Mouse (Mus musculus): ENCODE results near the gene Frmd6.

GRCm38 (mm10) chr12:70853026-70853425, 27.7 kb downstream of the Frmd6 start:
- TF ChIP-seq ZC3H11A (IDR thresholded peaks at IDR 0.05; ENCODE audit: low read depth, low read length) (no peak), POLR2A (IDR thresholded peaks at IDR 0.05; ENCODE audit: low read depth, low read length) (no peak), CTCF (conservative IDR thresholded peaks at IDR 0.05 in 1 of 2, IDR thresholded peaks at IDR 0.05 in 1 of 2; ENCODE audit: low read depth in 2 of 2, low read length in 2 of 2) (no peak), GABPA (IDR thresholded peaks at IDR 0.05; ENCODE audit: insufficient replicate concordance, low read depth, low read length) (no peak), EP300 (IDR thresholded peaks at IDR 0.05; ENCODE audit: low read length) (no peak), CHD1 (IDR thresholded peaks at IDR 0.05; ENCODE audit: low read depth, low read length) (no peak), TCF12 (IDR thresholded peaks at IDR 0.05; ENCODE audit: low read depth, low read length) (no peak), MXI1 (IDR thresholded peaks at IDR 0.05; ENCODE audit: low read depth, low read length) (no peak), MAX (IDR thresholded peaks at IDR 0.05; ENCODE audit: low read length) (no peak), BHLHE40 (IDR thresholded peaks at IDR 0.05; ENCODE audit: low read depth, low read length) (no peak), ZNF384 (IDR thresholded peaks at IDR 0.05; ENCODE audit: low read depth, low read length) (no peak), ELF1 (IDR thresholded peaks at IDR 0.05; ENCODE audit: low read depth, low read length) (no peak), MAFK (IDR thresholded peaks at IDR 0.05; ENCODE audit: insufficient replicate concordance, low read length) (no peak), HCFC1 (IDR thresholded peaks at IDR 0.05; ENCODE audit: low read depth, low read length) (no peak)
